Mouse (Mus musculus) stomach, postnatal 0 days (tissue): Measurements from ENCODE around the gene Colq.

ENCODE experiments used
- CTCF ChIP-seq: IDR thresholded peaks from 2 replicates; pipeline ENCODE4 v1.5.1; 2016; ENCODE audit warnings: antibody characterized with exemption, low read depth, mild to moderate bottlenecking, moderate library complexity
- EP300 ChIP-seq: optimal IDR thresholded peaks from 2 replicates; pipeline ENCODE3; 2016; ENCODE audit warnings: antibody characterized with exemption

DNA sequence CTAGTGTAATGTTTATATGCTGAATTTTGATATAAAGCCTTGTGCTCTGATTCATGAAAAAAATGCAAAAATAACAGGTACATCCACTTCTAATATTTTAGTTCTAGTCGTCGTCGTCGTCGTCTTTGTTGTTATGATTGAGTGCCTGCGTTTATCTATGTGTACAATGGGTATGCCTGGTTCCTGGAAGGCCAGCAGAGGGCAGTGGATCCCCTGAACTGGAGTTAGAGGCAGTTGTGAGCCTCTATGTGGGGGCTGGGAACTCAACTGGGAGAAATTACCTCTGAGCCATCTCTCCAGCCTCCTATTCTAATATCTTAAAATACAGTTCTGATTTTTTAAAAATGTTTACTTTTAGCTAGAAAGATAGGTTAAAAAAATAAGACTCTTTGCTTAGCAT, 14.4 kb upstream of the Colq start:
- peak; percentile 49 for TF ChIP-seq CTCF
- TF ChIP-seq EP300, result no peak
